In the genomic region with DNA sequence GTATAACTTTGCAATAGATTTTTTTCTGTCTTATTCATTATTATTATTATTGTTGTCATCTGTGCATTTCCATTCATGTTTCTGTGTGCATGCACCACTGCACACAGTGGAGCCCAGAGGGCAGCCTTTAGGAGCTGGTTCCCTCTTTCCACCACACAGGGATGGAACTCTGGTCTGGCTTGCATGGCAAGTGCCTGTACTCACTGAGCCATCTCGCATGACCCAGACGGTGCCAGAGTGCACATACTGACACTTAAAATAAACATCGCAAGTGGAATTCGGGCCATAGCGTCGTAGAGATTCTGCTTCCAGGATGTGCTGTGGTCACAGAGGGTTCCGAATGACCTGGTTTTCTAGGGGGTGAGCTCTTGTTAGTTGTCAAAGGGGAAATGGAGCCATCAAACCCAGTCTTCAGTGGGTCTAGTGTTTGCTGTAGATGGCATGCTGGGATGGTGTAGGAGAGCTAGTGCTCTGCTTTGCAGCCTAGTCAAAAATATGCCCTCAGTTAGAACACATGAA, we compare ENCODE assay signal across 22 mouse cellular contexts.
DNase-seq lines count a peak whose midpoint lies in the region; ATAC-seq and TF ChIP-seq lines count a peak whose summit lies in the region.
"Had no signal": no experiment of that assay in that cellular context is flagged by ENCODE, and none has a peak within 500 bp of the region (broad histone marks: within the 10 kb centered on the region; RNA-seq: fewer than 3 reads in every experiment).

No protein-coding gene starts in this region.

- no peak for TF ChIP-seq CTCF in kidney, adult 2 months (conservative IDR thresholded peaks at IDR 0.05; ENCODE audit: insufficient read depth, insufficient read length, low read depth, low read length)
- no peak for TF ChIP-seq CTCF in thymus, adult 2 months (IDR thresholded peaks at IDR 0.05; ENCODE audit: borderline replicate concordance, control insufficient read depth, extremely low read depth, insufficient read depth, low read length, poor library complexity)

- H3K4me1 ChIP-seq in kidney, adult 2 months (ENCODE audit: control insufficient read depth, insufficient read depth, low read length): no peaks in the 10 kb centered on the region; the same call in 1 of the 2 replicates
- peaks cover 75% of the 10 kb centered on the region for H3K4me1 ChIP-seq in thymus, adult 2 months (replicated peaks; ENCODE audit: control insufficient read depth, insufficient read depth, low read length)
- H3K4me1 ChIP-seq: hindbrain, embryonic 12.5 days; limb, embryonic 12.5 days had no signal

- 44% methylated on average over 7 of the region's 7 CpGs for WGBS in kidney, adult 2 months
- WGBS in thymus, adult 2 months: 11% methylated on average over 7 of the region's 7 CpGs

- 0 out of 2 replicates have a peak, but pooled peaks have one; percentile 15 for ATAC-seq in common myeloid progenitor, adult 5-6 weeks (replicated peaks; ENCODE audit: low read depth, poor library complexity, severe bottlenecking)
- ATAC-seq: CD4-positive, CD25-positive, alpha-beta regulatory T cell, adult 4 months; forebrain, postnatal 0 days; liver, embryonic 12.5 days had no signal

- no peak overlapping the region for H3K4me3 ChIP-seq in kidney, adult 2 months (ENCODE audit: insufficient read depth, low read depth, low read length)
- no peak overlapping the region for H3K4me3 ChIP-seq in thymus, adult 2 months (ENCODE audit: control insufficient read depth, insufficient read depth, low read length)
- H3K4me3 ChIP-seq: hindbrain, embryonic 12.5 days; limb, embryonic 12.5 days; liver, embryonic 12.5 days; midbrain, embryonic 10.5 days had no signal

- no peak overlapping the region for H3K27ac ChIP-seq in kidney, adult 2 months (ENCODE audit: insufficient read depth, low read depth, low read length)
- H3K27ac ChIP-seq in thymus, adult 2 months (ENCODE audit: control insufficient read depth, insufficient read depth, low read length): peak overlapping the region; percentile 81
- H3K27ac ChIP-seq: hindbrain, embryonic 12.5 days; limb, embryonic 12.5 days; liver, embryonic 12.5 days; midbrain, embryonic 10.5 days; stomach, postnatal 0 days had no signal

- peak; percentile 33 for DNase-seq in kidney, adult 2 months
- no peak for DNase-seq in kidney, postnatal 4 days
- DNase-seq in thymus, adult 2 months: peak; percentile 29
- no peak for DNase-seq in thymus, postnatal 10 days (ENCODE audit: low spot score in 2 of 2)
- DNase-seq in adrenal gland, postnatal 10 days: no peak
- DNase-seq in layer of hippocampus, postnatal 25 days (ENCODE audit: extremely low spot score in 1 of 2, low spot score in 1 of 2): no peak
- DNase-seq: adrenal gland, postnatal 36 days; cerebellum, adult 11-12 months; cerebellum, postnatal 14 days; embryo, embryonic 11 days; forebrain, postnatal 0 days; heart, postnatal 14 days; lung, adult 2 months; lung, postnatal 4 days; retina, postnatal 1 day had no signal

- no peaks in the 10 kb centered on the region for H3K36me3 ChIP-seq in kidney, adult 2 months (ENCODE audit: control insufficient read depth, insufficient read depth, low read length)
- H3K36me3 ChIP-seq in thymus, adult 2 months (ENCODE audit: control insufficient read depth, insufficient read depth, low read length): no peaks in the 10 kb centered on the region
- H3K36me3 ChIP-seq: liver, embryonic 12.5 days had no signal

- no peak for TF ChIP-seq POLR2A in kidney, adult 2 months (IDR thresholded peaks at IDR 0.05; ENCODE audit: low read depth, low read length)
- no peak for TF ChIP-seq POLR2A in thymus, adult 2 months (IDR thresholded peaks at IDR 0.05; ENCODE audit: control insufficient read depth, extremely low read depth, insufficient read depth, low read length, poor library complexity)

- H3K27me3 ChIP-seq in kidney, adult 2 months (replicated peaks; ENCODE audit: control insufficient read depth, insufficient read depth, low read length): no peaks in the 10 kb centered on the region
- no peaks in the 10 kb centered on the region for H3K27me3 ChIP-seq in thymus, adult 2 months (ENCODE audit: control insufficient read depth, insufficient read depth, low read length)
- H3K27me3 ChIP-seq: hindbrain, embryonic 12.5 days; limb, embryonic 12.5 days; liver, embryonic 12.5 days had no signal

Comparison
In these comparisons a context has a peak if more than half of its experiments do, and no peak if none do; other contexts are left out.
1. DNase-seq: peak in kidney, adult 2 months (single experiment) and thymus, adult 2 months (single experiment); none in kidney, postnatal 4 days (0 of 2), thymus, postnatal 10 days (0 of 2), adrenal gland, postnatal 10 days (single experiment) and layer of hippocampus, postnatal 25 days (0 of 2).